Mouse (Mus musculus) neural tube, embryonic 11.5 days (tissue): ENCODE measurements around the gene Syngap1. TPM values are rescaled to one million over a fixed set of nuclear protein-coding genes. Genes with fewer than 3 reads are reported as not detected.
A peak's percentile ranks its signal among the peaks of the same experiment; 100 is the strongest.

Experiments used
- ATAC-seq: fragments of 200-750 bp; cut with Nextera tagmentation; 2 replicates; pipeline ENCODE4 v1.8.0; 2017; ENCODE audit warnings: moderate number of reproducible peaks, mild to moderate bottlenecking, moderate TSS enrichment, moderate library complexity; ENCODE audit not compliant: insufficient read depth, low FRiP score, low TSS enrichment
- DNase-seq: peaks from one replicate; pipeline ENCODE4 v3.0.0-alpha.2; 2015; ENCODE audit warnings: low spot score
- H3K27ac ChIP-seq: fragments of 300-500 bp; sonication (generic); 2 replicates; pipeline ENCODE4 v1.5.1; 2014; ENCODE audit warnings: low read depth, mild to moderate bottlenecking, low read length
- H3K27me3 ChIP-seq: fragments of 300-500 bp; sonication (generic); 2 replicates; pipeline ENCODE4 v1.6.1; 2014; ENCODE audit warnings: mild to moderate bottlenecking, low read length, mixed read lengths; ENCODE audit not compliant: control insufficient read depth, insufficient read depth
- H3K36me3 ChIP-seq: fragments of 300-500 bp; sonication (generic); 2 replicates; pipeline ENCODE4 v1.6.1; 2014; ENCODE audit warnings: mild to moderate bottlenecking, low read length, moderate library complexity, mixed read lengths; ENCODE audit not compliant: control insufficient read depth, insufficient read depth
- H3K4me1 ChIP-seq: fragments of 300-500 bp; sonication (generic); 2 replicates; pipeline ENCODE4 v1.6.1; 2014; ENCODE audit warnings: low read length, mixed read lengths; ENCODE audit not compliant: control insufficient read depth, insufficient read depth
- H3K4me2 ChIP-seq: fragments of 300-500 bp; sonication (generic); 2 replicates; pipeline ENCODE4 v1.6.1; 2014; ENCODE audit warnings: low read depth, mild to moderate bottlenecking, moderate library complexity
- H3K4me3 ChIP-seq: fragments of 300-500 bp; sonication (generic); 2 replicates; pipeline ENCODE4 v1.5.1; 2014; ENCODE audit warnings: low read depth, low read length
- H3K9ac ChIP-seq: fragments of 300-500 bp; sonication (generic); 2 replicates; pipeline ENCODE4 v1.6.1; 2014; ENCODE audit warnings: mild to moderate bottlenecking, low read length
- H3K9me3 ChIP-seq: fragments of 300-500 bp; sonication (generic); 2 replicates; pipeline ENCODE4 v1.6.1; 2016; ENCODE audit warnings: low read length; ENCODE audit not compliant: control insufficient read depth
- WGBS: fragments of 180-500 bp; shearing (Covaris S2); extraction: QIAGEN DNeasy Blood & Tissue Kit; methylation state at CpG from one replicate; pipeline ENCODE4 v1.1.7; 2014; 5-methylcytosine and 5-hydroxymethylcytosine counted together
- polyA plus RNA-seq: library from polyadenylated mRNA; unstranded; fragments of >200 nt; fragmentation: Nextera tagmentation; extraction: Ambion mirVana; gene quantifications from 2 replicates; pipeline ENCODE4 v1.2.1, GENCODE M21; 2014

The Syngap1 gene
- polyA plus RNA-seq, 1 experiment from 2014 or later, result 2.8 TPM

DNA sequence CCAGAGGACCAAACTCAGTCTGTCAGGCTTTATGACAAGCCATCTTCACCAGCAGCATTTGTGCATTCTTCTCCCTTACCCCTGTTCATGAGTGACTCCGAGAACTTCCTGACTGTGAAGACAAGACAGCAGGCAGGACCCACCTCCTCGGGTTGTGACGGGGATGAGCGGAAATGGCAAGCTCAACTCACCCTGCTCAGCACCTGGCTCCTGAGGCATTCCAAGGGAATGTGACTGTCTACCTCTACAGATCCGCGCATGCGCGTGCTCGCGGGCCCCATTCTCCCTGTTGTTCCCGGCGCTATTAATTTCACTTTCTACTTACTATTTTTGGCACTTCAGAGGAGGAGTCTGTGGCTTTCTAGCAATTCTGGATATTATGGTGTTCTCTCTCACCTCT is 58.9 kb downstream of the Syngap1 start:
- H3K36me3 ChIP-seq, result no peaks in the 10 kb centered on the region
- 73% methylated on average over 12 of the region's 12 CpGs for WGBS

DNA sequence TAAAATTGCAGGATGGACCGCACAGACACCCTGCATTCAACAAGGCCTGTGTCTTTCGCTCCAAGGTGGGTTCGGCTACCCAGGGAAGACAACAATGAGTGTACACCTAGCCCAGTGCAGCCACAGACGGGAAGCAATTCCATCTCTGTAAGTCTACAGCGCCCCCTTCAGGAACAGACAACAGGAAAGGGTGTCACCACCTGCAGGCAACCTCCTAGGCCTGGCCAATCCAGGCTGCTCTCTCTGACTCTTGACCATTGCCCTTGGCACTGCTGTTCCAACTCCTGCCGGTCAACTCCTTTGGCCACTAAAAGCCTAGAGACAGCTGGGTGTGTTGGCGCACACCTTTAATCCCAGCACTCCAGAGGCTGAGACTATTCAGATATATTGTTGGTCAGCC is 60.1 kb downstream of the Syngap1 start:
- no peak for DNase-seq
- Histone ChIP-seq H3K27ac (no peak overlapping the region), H3K4me3 (no peak overlapping the region), H3K4me1 (no peaks in the 10 kb centered on the region), H3K27me3 (no peaks in the 10 kb centered on the region), H3K36me3 (no peaks in the 10 kb centered on the region), H3K9me3 (no peaks in the 10 kb centered on the region), H3K9ac (no peak overlapping the region), H3K4me2 (no peak overlapping the region)
- no peak for ATAC-seq
- WGBS, result 73% methylated on average over 7 of the region's 7 CpGs

More for the DNA sequence above, 58.9 kb downstream of the Syngap1 start:
- Histone ChIP-seq H3K4me3 (no peak overlapping the region), H3K9me3 (no peaks in the 10 kb centered on the region), H3K4me1 (no peaks in the 10 kb centered on the region), H3K9ac (no peak overlapping the region), H3K4me2 (no peak overlapping the region), H3K27me3 (no peaks in the 10 kb centered on the region), H3K27ac (no peak overlapping the region)
- DNase-seq (no peak), ATAC-seq (no peak)

DNA sequence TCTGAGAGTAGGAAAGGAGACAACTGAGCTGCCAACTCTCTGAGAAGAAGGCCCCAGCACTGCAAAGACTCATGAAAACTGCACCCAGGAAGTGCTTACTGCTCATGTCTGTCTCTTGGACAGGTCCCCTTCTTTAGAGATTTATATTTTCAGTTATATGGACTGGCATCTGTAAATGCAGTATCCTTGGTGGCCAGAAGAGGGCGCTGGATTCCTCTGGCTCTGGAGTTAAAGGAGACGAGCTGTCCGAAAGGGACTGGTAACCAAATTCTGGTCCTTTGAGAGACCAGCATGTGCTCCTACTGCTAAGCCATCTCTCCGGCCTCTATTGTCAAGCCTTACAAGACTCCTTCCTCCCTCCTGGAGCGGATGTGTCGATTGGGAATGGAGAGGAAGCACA is 60.8 kb downstream of the Syngap1 start:
- Histone ChIP-seq H3K4me1 (no peaks in the 10 kb centered on the region), H3K9ac (no peak overlapping the region), H3K4me2 (no peak overlapping the region), H3K27me3 (no peaks in the 10 kb centered on the region), H3K36me3 (no peaks in the 10 kb centered on the region), H3K27ac (no peak overlapping the region), H3K9me3 (no peaks in the 10 kb centered on the region), H3K4me3 (no peak overlapping the region)
- WGBS, result 53% methylated on average over 6 of the region's 6 CpGs
- DNase-seq (peak; percentile 30), ATAC-seq (no peak)

DNA sequence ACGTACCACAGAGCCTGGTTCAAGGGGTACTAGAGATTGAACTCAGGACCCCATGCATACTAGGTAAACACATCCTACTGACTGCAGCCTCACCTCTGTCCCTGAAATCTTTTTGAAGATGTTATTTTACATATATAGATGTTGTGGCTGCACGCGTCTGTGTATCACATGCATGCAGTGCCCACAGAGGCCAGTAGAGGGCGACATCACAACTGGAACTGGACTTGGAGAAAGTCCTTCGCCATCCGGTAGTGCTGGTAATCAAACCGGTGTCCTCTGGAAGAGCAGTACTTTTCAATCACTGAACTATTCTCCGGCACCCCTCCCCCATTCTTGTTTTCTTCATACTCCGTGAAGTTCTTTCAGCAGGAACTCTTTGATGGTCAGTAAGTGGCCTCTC is 63.4 kb downstream of the Syngap1 start:
- H3K9ac ChIP-seq, result no peak overlapping the region
- H3K9me3 ChIP-seq, result no peaks in the 10 kb centered on the region
- H3K4me1 ChIP-seq, result no peaks in the 10 kb centered on the region
- no peaks in the 10 kb centered on the region for H3K36me3 ChIP-seq
- ATAC-seq, result no peak
- H3K4me2 ChIP-seq, result no peak overlapping the region
- no peak overlapping the region for H3K4me3 ChIP-seq
- no peak overlapping the region for H3K27ac ChIP-seq
- WGBS, result 34% methylated on average over 9 of the region's 9 CpGs
- H3K27me3 ChIP-seq, result no peaks in the 10 kb centered on the region
- peak; percentile 65 for DNase-seq

DNA sequence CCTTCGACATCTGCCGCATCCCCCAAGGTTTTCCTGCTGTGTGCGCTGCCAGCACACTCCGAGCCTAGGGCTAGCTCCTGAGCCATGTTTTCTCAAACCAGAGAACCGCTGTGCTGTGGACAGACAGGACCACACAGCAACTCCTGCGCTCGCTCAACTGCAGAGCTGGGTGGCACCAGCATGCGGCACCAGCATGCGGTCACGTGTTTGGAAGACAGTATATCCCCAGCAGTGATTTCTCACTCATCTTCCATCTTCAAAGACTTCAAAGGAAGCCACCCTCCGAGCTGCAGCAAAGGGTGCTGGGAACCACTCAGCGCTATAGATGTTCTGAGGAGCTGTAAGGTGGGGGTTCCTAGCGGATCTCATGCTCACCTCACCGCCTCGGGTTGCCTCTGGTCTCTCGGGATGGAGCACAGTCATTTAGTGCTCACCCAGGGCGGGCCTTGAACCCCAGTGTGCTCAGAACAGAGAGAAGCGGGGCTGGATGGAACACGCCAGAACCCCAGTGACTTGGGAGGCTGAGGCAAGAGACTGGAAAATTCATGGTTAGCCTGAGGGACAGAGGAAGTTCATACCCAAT is 63.9 kb downstream of the Syngap1 start:
- no peaks in the 10 kb centered on the region for H3K36me3 ChIP-seq
- H3K9ac ChIP-seq, result no peak overlapping the region
- H3K27ac ChIP-seq, result no peak overlapping the region
- WGBS, result 31% methylated on average over 19 of the region's 19 CpGs
- H3K4me2 ChIP-seq, result no peak overlapping the region
- no peak overlapping the region for H3K4me3 ChIP-seq
- DNase-seq (no peak), ATAC-seq (no peak)
- H3K27me3 ChIP-seq, result no peaks in the 10 kb centered on the region
- H3K4me1 ChIP-seq, result no peaks in the 10 kb centered on the region
- no peaks in the 10 kb centered on the region for H3K9me3 ChIP-seq

DNA sequence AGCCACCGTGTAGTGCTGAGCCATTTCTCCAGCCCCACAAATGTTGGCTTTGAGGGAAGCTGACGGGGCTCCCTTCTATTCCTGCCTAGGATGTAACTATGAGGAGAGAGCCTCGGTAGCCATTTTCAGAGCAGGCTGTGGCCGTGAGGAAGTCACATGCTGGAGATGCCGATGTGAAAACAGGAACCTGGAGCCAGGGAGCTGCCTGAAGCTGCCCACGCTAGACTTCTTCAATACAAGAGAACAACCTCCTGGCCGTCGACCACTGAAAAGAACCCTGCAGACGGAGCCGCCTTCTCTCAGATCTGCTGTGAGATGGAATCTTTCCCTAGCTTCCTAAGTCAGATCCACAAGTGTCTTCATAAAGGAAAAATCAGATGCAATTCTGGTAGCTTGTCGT is 64.6 kb downstream of the Syngap1 start:
- no peaks in the 10 kb centered on the region for H3K27me3 ChIP-seq
- H3K4me1 ChIP-seq, result no peaks in the 10 kb centered on the region
- H3K9ac ChIP-seq, result no peak overlapping the region
- 65% methylated on average over 11 of the region's 11 CpGs for WGBS
- no peaks in the 10 kb centered on the region for H3K9me3 ChIP-seq
- H3K4me3 ChIP-seq, result no peak overlapping the region
- no peaks in the 10 kb centered on the region for H3K36me3 ChIP-seq
- ATAC-seq (no peak), DNase-seq (no peak)
- H3K27ac ChIP-seq, result no peak overlapping the region
- no peak overlapping the region for H3K4me2 ChIP-seq

DNA sequence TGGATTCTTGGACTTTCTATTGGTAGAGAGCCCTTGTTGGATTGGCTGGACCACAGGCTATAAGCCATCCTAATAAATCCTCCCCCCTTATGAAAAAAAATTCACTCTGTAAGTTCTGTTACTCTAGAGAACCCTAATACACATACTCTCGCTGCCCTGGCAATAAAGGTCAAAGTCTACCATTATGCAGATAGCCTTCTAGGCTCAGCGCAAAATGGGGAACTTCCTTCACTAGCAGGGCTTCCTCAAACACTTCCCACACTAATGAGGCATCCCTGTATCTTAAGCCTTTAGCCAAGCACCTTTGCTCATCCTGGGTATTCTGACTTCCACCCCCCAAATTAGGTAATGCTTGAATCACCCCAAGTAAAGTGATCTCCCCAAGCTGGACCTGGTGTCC is 67.2 kb downstream of the Syngap1 start:
- Histone ChIP-seq H3K4me1 (no peaks in the 10 kb centered on the region), H3K4me3 (no peak overlapping the region), H3K36me3 (no peaks in the 10 kb centered on the region), H3K9me3 (no peaks in the 10 kb centered on the region), H3K27me3 (no peaks in the 10 kb centered on the region), H3K27ac (no peak overlapping the region), H3K4me2 (no peak overlapping the region), H3K9ac (no peak overlapping the region)
- DNase-seq (no peak), ATAC-seq (no peak)
- 91% methylated on average over 2 of the region's 2 CpGs for WGBS

DNA sequence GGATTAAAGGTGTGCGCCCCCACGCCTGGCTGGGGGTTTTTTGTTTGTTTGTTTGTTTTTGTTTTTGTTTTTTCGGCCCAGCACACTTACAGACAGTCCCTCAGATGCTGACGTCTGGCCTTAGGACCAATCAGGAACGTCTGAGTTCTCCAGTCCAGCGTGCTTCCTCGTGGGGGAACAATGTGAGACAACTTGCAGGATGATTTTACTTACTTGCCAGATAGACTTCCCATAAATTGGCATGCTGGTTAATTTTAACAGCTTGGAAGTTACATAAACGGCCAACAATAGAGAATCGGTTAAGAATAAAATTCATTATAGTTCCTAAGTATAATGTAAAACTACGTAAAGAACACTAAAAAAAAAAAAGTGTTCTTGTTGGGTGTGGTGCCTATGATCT is 70.1 kb downstream of the Syngap1 start:
- WGBS, result 92% methylated on average over 10 of the region's 10 CpGs
- no peaks in the 10 kb centered on the region for H3K27me3 ChIP-seq
- no peak overlapping the region for H3K9ac ChIP-seq
- H3K9me3 ChIP-seq, result no peaks in the 10 kb centered on the region
- ATAC-seq (no peak), DNase-seq (no peak)
- H3K4me1 ChIP-seq, result no peaks in the 10 kb centered on the region
- H3K4me2 ChIP-seq, result no peak overlapping the region
- H3K27ac ChIP-seq, result no peak overlapping the region
- H3K36me3 ChIP-seq, result no peaks in the 10 kb centered on the region
- H3K4me3 ChIP-seq, result no peak overlapping the region

DNA sequence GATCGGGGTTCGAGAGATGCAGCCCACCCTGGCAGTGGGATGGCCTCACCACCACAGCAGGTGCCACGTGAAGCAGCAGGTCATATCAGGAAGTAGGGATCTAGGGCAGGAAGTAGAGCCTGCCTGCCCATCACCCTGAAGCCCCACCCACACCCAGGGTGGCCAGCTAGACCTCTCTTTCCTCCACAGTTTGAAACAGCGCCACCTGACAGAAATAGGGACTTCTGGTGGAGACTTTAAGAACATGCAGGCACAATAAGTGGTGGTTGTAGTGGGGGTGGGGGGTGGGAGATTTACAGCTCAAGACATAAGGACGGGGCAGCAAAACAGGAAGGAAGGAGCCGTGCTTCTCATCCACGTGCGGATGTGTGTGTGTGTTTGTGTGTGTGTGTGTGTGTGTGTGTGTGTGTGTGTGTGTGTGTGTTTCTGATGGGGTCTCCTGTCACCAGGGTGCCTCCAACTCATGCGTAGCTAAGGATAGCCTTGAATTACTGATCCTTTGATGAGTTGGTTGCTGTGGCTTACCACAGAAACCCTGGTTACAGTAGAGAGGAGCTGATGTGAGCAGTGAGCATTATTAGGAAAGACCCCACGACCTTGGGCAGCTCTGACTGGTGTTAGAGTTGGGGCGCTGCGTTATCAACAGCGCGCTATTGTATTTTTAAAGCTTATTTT is 71.1 kb downstream of the Syngap1 start:
- Histone ChIP-seq H3K4me1 (no peaks in the 10 kb centered on the region), H3K9me3 (no peaks in the 10 kb centered on the region), H3K36me3 (no peaks in the 10 kb centered on the region), H3K9ac (no peak overlapping the region), H3K27ac (0 out of 2 replicates have a peak overlapping the region, but pooled peaks have one; percentile 29), H3K27me3 (no peaks in the 10 kb centered on the region), H3K4me2 (no peak overlapping the region; the same call in 1 of the 2 replicates), H3K4me3 (no peak overlapping the region)
- WGBS, result 63% methylated on average over 14 of the region's 14 CpGs
- ATAC-seq (no peak), DNase-seq (no peak)
